Mouse (Mus musculus) kidney, adult 2 months (tissue): Measurements from ENCODE around the gene Zcchc18.

ENCODE experiments used
- CTCF ChIP-seq: fragments of 200-500 bp; conservative IDR thresholded peaks from 2 replicates; pipeline ENCODE4 v1.5.1; 2011; ENCODE audit warnings: low read depth, mild to moderate bottlenecking, control low read depth, low read length, moderate library complexity, mixed read lengths; ENCODE audit not compliant: insufficient read depth, insufficient read length
- POLR2A ChIP-seq: fragments of 200-500 bp; IDR thresholded peaks from one replicate; pipeline ENCODE4 v1.6.1; 2011; ENCODE audit warnings: low read depth, low read length, control low read depth

GRCm38 (mm10) chrX:136959688-136960087 lies 33.3 kb upstream of the Zcchc18 start:
- TF ChIP-seq CTCF (peak; percentile 55), POLR2A (no peak)
